Mouse (Mus musculus) kidney, postnatal 0 days (tissue): Measurements from ENCODE around the gene Srsf2. TPM values are rescaled to one million over a fixed set of nuclear protein-coding genes. Genes with fewer than 3 reads are reported as not detected.

Experiments
- ATAC-seq: fragments of 200-750 bp; cut with Nextera tagmentation; replicated peaks from 2 replicates; pipeline ENCODE4 v1.8.0; 2017; ENCODE audit warnings: low read depth, moderate number of reproducible peaks, moderate TSS enrichment, moderate library complexity; ENCODE audit not compliant: low FRiP score
- DNase-seq: peaks from one replicate; pipeline ENCODE4 v3.0.0-alpha.2; 2016; ENCODE audit warnings: low spot score
- H3K27ac ChIP-seq: fragments of 300-500 bp; sonication (generic); 2 replicates; pipeline ENCODE4 v1.5.1; 2014; ENCODE audit warnings: mild to moderate bottlenecking
- H3K27me3 ChIP-seq: fragments of 300-500 bp; sonication (generic); 2 replicates; pipeline ENCODE4 v1.6.1; 2014; ENCODE audit warnings: low read length, mixed read lengths; ENCODE audit not compliant: insufficient read depth
- H3K36me3 ChIP-seq: fragments of 300-500 bp; sonication (generic); 2 replicates; pipeline ENCODE4 v1.6.1; 2014; ENCODE audit warnings: low read length, mixed read lengths; ENCODE audit not compliant: insufficient read depth
- H3K4me1 ChIP-seq: fragments of 300-500 bp; sonication (generic); replicated peaks from 2 replicates; pipeline ENCODE4 v1.6.1; 2014; ENCODE audit warnings: antibody characterized with exemption, low read length, mixed read lengths; ENCODE audit not compliant: insufficient read depth
- H3K4me2 ChIP-seq: fragments of 300-500 bp; sonication (generic); 2 replicates; pipeline ENCODE4 v1.6.1; 2014; ENCODE audit warnings: mild to moderate bottlenecking, low read length, moderate library complexity, mixed read lengths
- H3K4me3 ChIP-seq: fragments of 300-500 bp; sonication (generic); replicated peaks from 2 replicates; pipeline ENCODE4 v1.5.1; 2014; ENCODE audit warnings: low read depth, low read length
- H3K9ac ChIP-seq: fragments of 300-500 bp; sonication (generic); 2 replicates; pipeline ENCODE4 v1.6.1; 2014; ENCODE audit warnings: low read depth, low read length
- H3K9me3 ChIP-seq: fragments of 300-500 bp; sonication (generic); replicated peaks from 2 replicates; pipeline ENCODE4 v1.6.1; 2016; ENCODE audit warnings: low read length, inconsistent platforms, mixed read lengths
- CTCF ChIP-seq: IDR thresholded peaks from 2 replicates; pipeline ENCODE4 v1.5.1; 2016; ENCODE audit warnings: antibody characterized with exemption, low read depth, mild to moderate bottlenecking, moderate library complexity
- WGBS: fragments of 180-500 bp; shearing (Covaris S2); extraction: QIAGEN DNeasy Blood & Tissue Kit; methylation state at CpG from one replicate; pipeline ENCODE4 v1.1.7; 2014; 5-methylcytosine and 5-hydroxymethylcytosine counted together
- polyA plus RNA-seq: library from polyadenylated mRNA; unstranded; fragments of >200 nt; fragmentation: Nextera tagmentation; extraction: Ambion mirVana; gene quantifications from 2 replicates; pipeline ENCODE4 v1.2.1, GENCODE M21; 2015

The Srsf2 gene
- polyA plus RNA-seq, 1 experiment from 2014 or later: 665 TPM

DNA sequence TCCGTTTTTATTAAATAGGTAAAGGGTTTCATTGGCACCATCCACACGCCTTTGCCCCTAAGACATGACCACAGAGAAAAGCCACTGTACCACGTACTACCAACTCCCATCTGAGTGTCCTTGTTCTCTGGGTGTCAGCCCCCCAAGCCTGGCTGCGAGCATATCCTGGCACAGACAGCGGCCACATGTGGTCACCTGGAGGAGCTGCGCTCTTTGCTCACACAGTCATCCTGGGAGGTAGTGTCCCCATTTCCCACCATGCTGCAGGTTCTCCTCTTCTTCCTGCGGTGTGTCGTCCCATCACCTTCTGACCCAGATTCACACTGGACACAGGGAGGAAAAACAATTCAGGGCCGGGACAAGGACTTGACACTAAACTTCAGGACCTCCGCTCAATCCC is 15.5 kb downstream of the Srsf2 start:
- Histone ChIP-seq H3K36me3 (peaks cover 62% of the 10 kb centered on the region), H3K9me3 (no peaks in the 10 kb centered on the region), H3K4me3 (no peak overlapping the region), H3K27me3 (no peaks in the 10 kb centered on the region), H3K27ac (no peak overlapping the region), H3K9ac (no peak overlapping the region), H3K4me1 (peaks cover 22% of the 10 kb centered on the region), H3K4me2 (no peak overlapping the region)
- no peak for DNase-seq
- no peak for ATAC-seq
- WGBS: 90% methylated on average over 10 of the region's 10 CpGs
- TF ChIP-seq CTCF: no peak; the same call in 1 of the 2 replicates

DNA sequence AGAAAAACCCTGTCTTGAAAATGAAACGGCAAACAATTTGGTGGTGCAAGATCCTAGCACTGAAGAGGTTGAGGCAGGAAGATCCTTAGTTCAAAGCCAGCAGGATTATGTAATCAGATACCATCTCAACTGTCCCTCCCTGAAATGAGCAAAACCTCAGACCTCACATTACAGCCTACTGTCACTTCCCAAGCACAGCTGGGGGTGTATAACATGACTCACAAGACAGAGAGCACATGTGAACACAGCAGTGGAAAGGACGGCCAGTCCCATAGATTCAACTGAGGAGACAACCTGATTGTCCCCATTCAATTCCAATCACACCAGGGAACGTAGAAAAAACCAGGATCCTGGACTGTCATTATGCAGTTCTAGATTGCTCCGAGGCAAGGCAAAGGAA is 16.6 kb downstream of the Srsf2 start:
- Histone ChIP-seq H3K27me3 (no peaks in the 10 kb centered on the region), H3K4me2 (no peak overlapping the region), H3K4me3 (no peak overlapping the region), H3K27ac (no peak overlapping the region), H3K9me3 (no peaks in the 10 kb centered on the region), H3K36me3 (peaks cover 62% of the 10 kb centered on the region), H3K4me1 (peaks cover 17% of the 10 kb centered on the region), H3K9ac (no peak overlapping the region)
- DNase-seq (no peak), ATAC-seq (no peak)
- no peak for TF ChIP-seq CTCF
- WGBS: 87% methylated on average over 4 of the region's 4 CpGs

DNA sequence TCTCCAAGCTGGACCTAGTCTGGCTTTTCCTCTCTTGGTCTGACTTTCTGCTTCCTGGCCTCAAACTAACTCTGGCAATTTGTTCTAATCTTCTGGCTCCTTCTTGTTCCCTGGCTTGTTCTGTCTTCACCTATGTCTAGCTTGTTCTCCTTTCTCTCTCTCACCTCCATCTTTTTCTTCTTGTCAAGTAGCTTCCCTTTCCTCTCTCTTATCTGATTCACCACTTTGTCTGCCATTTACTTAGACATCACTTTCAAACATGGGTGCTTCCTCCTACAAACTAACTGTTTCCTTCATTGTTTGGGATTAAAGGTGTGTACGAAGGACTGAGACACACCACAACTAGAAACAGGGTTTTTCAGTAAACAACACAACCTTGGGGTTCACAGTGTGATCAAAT is 17.9 kb downstream of the Srsf2 start:
- no peak for DNase-seq
- Histone ChIP-seq H3K27me3 (no peaks in the 10 kb centered on the region), H3K4me2 (no peak overlapping the region), H3K27ac (no peak overlapping the region), H3K9me3 (no peaks in the 10 kb centered on the region), H3K9ac (no peak overlapping the region), H3K4me3 (no peak overlapping the region), H3K4me1 (peaks cover 4% of the 10 kb centered on the region; the same call in 1 of the 2 replicates), H3K36me3 (peaks cover 50% of the 10 kb centered on the region)
- WGBS: 93% methylated on average over 1 of the region's 1 CpGs
- TF ChIP-seq CTCF: no peak
- ATAC-seq: no peak

DNA sequence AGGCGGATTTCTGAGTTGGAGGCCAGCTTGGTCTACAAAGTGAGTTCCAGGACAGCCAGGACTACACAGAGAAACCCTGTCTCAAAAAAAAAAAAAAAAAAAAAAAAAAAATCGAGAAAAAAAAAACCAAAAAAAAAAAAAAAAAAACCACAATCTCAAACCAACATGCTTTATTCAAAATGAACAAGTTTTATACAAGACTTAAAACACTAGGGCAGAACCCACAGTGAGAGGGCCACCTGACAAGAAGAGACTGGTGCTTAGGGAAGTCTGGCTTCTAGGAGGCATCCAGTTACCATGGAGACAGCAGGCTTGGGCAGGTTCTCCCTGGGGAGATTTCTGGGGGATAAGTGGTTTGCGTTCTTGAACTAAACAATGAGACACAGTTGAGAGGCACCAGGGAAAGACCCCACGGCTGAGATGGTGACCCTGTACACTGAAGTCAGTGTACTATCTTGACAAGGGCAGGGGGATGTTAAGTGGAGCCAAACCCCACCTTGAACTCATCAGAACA is 20.7 kb downstream of the Srsf2 start:
- no peak for ATAC-seq
- Histone ChIP-seq H3K36me3 (peaks cover 30% of the 10 kb centered on the region), H3K9me3 (no peaks in the 10 kb centered on the region), H3K9ac (no peak overlapping the region), H3K4me1 (peaks cover 3% of the 10 kb centered on the region; the same call in 1 of the 2 replicates), H3K27ac (no peak overlapping the region), H3K4me3 (no peak overlapping the region), H3K27me3 (no peaks in the 10 kb centered on the region), H3K4me2 (no peak overlapping the region)
- no peak for TF ChIP-seq CTCF
- WGBS: 43% methylated on average over 4 of the region's 4 CpGs
- no peak for DNase-seq

DNA sequence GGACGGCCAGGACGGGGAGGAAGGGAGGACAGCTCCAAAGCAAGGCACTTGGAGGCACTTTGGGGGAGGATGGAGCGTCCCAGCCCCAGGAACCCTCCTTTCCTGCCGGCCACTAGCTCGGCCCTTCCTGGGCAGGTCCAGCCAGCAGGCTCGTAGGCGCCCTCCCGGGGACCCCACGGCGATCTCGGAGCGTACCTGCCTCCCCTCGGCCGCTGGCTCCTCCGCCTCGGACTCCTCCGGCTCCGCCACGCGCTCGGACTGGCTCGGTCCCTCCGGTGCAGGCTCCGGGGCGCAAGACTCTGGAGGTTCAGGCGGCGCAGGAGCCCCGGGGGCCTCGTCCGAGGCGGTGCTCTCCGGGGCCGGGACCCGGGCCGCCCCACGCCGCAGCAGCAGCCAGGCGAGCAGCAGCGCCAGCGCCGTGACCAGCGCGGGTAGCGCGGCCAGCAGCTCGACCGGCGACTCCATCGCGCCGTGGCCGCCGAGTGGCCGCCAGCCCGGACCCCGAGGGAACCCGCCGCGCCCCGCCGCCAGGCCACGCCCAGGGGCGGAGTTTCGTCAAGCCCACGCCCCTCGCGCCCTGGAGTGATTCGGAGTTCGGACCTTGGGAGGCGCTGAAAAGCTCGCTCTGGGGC is 25.2 kb downstream of the Srsf2 start, which contains the start of gene Mxra7:
Gene Mxra7, minus strand, starts transcription at position 513 of the 632 bp plus-strand sequence.
- under 1% methylated on average over 71 of the region's 71 CpGs for WGBS
- no peaks in the 10 kb centered on the region for H3K36me3 ChIP-seq
- ATAC-seq: peak; percentile 41
- peak within 1 kb of the TSS; percentile 87 for H3K4me2 ChIP-seq
- no peak for TF ChIP-seq CTCF
- H3K4me3 ChIP-seq: peak within 1 kb of the TSS; percentile 73
- peak; percentile 77 for DNase-seq
- peak within 1 kb of the TSS; percentile 83 for H3K27ac ChIP-seq
- peaks cover 12% of the 10 kb centered on the region; the same call in 1 of the 2 replicates for H3K4me1 ChIP-seq
- no peaks in the 10 kb centered on the region for H3K27me3 ChIP-seq
- H3K9me3 ChIP-seq: no peaks in the 10 kb centered on the region
- H3K9ac ChIP-seq: peak within 1 kb of the TSS; percentile 81

DNA sequence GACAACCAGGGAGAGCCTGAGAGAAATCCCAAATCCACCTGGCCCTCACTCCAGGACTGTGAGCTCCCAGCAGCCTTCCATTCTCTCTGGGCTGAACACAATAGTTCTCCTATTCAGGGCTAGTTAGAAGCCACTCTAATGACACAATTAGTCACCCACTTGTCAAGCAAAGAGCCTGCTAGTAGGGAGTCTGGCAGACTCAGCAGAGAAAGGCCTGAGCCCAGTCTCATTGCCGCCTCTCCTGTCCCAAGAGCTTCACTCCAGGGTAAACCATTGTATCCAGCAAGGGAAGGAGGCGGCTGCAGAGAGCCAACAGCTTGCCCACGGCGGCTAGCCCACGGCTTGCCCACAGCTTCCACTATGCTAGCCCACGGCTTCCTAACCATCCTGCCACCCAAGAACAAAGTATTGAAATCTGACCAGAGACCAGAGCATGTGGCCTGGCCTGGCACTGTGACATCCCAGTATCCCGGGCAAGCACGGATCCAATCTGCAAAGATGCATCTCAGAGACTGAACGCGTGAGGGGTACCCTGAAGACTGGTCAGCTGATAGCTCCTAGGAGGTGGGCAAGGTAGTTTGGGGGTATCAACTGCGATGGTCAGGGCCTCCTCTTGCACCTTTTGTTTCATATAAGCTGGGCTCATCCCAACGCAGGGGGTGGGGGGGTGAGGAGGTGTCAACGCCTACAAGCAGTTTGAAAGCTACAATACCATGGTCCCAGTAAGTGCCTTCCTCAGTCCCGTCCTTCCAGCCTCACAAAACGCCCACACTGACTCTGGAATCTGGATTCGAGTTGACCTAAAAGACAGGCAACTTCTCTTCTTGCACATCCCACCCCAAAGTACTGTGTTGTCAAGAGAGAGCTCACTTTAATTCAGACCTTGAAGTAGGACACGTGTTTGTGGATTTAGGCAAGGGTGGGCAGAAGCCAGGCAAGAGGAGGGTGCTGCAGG is 26.1 kb downstream of the Srsf2 start:
- 38% methylated on average over 17 of the region's 17 CpGs for WGBS
- ATAC-seq (no peak), DNase-seq (no peak)
- no peaks in the 10 kb centered on the region for H3K9me3 ChIP-seq
- H3K4me3 ChIP-seq: peak overlapping the region; percentile 73
- peak overlapping the region; percentile 81; the same call in 1 of the 2 replicates for H3K9ac ChIP-seq
- peak overlapping the region; percentile 87 for H3K4me2 ChIP-seq
- peak overlapping the region; percentile 83 for H3K27ac ChIP-seq
- H3K36me3 ChIP-seq: no peaks in the 10 kb centered on the region
- peaks cover 12% of the 10 kb centered on the region; the same call in 1 of the 2 replicates for H3K4me1 ChIP-seq
- TF ChIP-seq CTCF: no peak
- no peaks in the 10 kb centered on the region for H3K27me3 ChIP-seq
